Mouse (Mus musculus): ENCODE data around the gene Lhfpl2. TPM values are rescaled to one million over a fixed set of nuclear protein-coding genes. Genes with fewer than 3 reads are reported as not detected.

Gene Lhfpl2
- polyA plus RNA-seq, 1 experiment from 2014 or later, result 144 TPM

Other genes starting within 250 kb of the Lhfpl2 start
- gene Scamp1, start 228.1 kb downstream of the Lhfpl2 start, polyA plus RNA-seq (2018), result 21.9 to 37.1 TPM (median 33.0 TPM) in 3 replicates

Data from macrophage (primary cell).